Mouse (Mus musculus) mouse embryonic stem cell (cell line): ENCODE results near the gene Bmx.

Source experiments
- in situ Hi-C, 2 experiments: fragments of 300-500 bp; cut with MboI; formaldehyde crosslinking; loops; 1 replicate in 1 of 2; 3 replicates in 1 of 2; pipeline ENCODE4 v1.14.3; 2019 to 2020; ENCODE audit warnings: low sequenced_read_pairs in 2 of 2, low pct_unique_long_range_greater_than_20kb in 1 of 2, mixed read lengths in 1 of 2; ENCODE audit not compliant: unreplicated experiment in 1 of 2

The Bmx gene

DNA sequence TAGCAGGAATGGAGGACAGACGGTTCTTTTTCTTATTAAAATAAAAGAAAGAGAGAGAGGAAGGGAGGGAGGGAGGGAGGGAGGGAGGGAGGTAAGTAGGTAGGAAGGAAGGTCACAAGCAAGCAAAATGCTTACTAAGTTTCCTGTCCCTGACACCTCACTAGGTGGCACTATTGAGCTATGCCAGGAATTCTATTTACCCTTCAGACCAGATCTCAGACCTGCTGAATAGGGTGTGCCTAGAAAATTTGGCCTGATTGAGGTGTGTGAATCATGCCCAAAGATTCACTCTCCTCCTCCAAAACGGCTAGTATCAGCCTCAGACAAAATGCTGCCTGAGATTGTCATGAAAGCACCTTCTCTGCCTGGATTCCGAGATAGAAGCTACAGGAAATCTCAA lies 74.1 kb downstream of the Bmx start:
- in situ Hi-C loops = loop anchor here (5.0 to 10.0 kb wide), 3 partner anchors 101 to 261 kb away; no protein-coding TSS in a partner anchor

DNA sequence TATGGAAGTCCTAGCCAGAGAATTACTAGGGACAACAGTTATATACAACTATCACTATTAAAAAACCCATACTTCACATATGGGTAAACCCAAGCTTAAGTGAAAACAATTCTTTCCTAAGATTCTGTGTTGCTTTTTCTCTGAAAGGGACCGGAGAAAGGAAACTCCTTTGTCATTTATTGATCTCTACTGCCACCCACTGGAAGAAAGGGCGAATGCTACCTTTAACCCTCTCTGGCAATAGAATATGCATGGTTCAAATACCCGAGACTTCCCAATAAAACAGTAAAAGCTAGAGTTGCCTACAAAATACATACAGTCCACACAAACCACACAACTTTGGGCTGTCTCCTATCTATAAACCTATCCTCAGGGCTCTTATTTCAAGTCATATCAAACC lies 78.2 kb downstream of the Bmx start:
- in situ Hi-C loops = loop anchor here (5.0 to 10.0 kb wide), 3 partner anchors 105 to 265 kb away; no protein-coding TSS in a partner anchor

DNA sequence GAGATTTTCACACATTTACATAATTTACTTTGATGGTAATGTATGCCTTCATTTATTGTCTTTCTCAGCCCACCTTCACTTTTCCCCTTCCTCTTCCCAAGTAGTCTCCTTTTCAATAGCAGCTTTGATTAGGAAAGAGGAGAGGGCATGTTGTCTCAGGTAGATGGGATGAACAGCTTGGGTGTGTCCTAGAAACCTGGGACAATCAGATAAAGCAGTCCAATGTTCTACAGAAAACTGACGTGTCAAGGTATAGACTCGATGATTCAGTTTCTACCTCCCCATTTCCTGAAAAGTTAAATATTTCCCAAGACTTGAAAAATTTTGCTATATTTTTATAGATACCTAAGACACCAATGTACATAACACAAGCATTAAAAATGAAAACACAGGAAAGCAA lies 79.1 kb downstream of the Bmx start:
- in situ Hi-C loops = no loop called here

DNA sequence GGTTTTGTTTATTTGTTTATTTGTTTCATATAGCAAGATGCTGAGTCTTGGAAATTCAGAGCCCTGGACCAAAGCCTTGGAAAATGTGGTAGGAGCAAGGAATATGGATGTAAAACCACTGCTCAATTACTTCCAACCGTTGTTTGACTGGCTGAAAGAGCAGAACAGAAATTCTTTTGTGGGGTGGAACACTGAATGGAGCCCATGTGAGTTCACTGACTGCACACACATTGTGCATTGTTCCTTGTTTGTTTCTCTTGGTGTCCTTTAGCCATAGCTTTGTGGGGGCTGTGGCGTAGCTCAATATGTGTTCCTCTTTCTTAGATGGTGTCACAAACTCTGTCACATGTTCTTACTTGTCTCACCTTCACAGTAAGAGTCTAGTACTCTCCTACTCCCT lies 82.2 kb downstream of the Bmx start:
- in situ Hi-C loops = no loop called here

DNA sequence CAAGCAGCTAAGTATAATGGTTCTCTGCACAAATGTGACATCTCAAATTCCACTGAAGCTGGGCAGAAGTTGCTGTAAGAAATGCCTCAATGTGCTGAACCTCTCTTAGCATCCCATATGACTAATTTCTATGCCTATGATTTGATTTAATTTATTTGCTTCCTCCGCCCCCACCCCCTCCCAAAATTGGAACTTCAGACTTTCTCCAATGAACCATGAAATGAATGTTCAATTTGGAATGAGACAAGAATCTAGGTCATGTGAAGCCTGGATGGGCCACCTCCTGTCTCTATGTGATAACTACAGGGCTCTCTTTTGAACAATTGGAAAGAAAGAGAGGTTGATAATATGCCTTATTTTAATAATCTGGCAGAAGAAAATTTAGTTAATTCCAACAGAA lies 82.7 kb downstream of the Bmx start:
- in situ Hi-C loops = no loop called here

DNA sequence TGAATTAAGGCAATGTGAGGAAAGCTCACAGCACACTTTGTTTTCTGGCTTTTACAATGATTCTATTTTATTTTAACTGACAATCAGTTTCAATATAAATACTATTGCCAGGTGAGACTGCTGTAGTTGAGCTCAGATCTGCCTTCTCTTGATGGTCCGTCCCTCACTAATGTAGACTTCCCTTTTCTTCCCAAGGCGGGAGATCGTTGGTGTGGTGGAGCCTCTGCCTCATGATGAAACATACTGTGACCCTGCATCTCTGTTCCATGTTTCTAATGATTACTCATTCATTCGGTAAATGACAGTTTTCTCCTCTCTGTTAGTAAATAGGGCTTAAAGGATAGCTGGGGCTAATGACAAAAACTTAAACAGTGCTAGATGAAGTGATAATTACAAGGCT lies 84.1 kb downstream of the Bmx start:
- in situ Hi-C loops = no loop called here

DNA sequence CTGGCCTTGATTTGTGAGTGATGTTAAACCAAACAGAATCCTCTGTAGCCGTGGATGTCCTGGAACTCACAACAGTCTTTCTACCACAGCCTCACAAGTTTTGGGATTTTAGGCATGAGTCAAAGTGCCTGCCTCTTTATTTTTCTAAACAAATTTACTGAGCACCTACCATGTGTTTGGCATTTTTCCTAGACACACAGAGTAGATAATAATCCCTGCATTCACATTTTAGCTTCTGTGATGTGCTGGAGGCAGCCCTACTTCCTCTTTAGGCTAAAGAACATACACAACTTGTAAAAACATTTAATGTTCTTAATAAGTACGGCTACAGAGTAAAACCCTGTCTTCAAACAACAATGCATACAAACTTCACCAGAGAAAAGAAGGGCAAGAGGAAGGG lies 87.0 kb downstream of the Bmx start:
- in situ Hi-C loops = no loop called here

DNA sequence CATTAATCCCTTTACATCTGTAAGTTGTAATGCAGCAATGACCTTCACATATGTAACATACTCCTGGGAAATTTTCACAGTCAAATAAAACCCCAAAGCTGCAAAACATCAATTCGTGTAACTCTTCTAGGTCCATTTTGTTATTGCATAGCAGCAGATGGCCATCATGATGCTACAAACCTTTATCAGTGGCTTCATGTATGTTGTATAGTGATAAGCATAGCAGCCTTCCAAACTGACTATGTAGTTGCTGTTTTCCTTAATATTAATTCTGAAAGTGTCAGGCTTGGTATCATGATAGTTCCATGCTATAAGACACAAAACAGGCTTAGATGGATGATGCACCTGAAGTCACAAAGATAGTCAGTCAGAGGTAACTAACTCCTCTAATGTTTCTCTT lies 93.3 kb downstream of the Bmx start:
- in situ Hi-C loops = no loop called here

DNA sequence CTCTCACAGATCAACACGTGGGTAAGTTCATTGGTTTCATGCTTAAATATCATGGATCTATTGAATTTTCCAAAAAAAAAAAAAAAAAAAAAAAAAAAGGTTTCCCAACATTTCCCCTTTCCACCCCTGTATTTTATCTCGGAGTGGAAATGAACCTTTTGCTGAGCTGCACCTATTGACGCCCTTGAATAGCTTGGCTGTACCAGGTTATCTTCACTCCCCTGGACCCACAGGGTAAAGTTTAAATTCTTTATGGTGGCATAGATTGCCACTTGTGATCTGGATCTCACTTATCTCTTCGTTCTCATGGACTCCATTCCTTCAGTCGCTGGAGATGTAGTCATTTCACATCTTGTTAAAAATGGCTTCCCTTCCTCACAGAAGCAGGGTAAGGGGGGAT lies 103.4 kb downstream of the Bmx start:
- in situ Hi-C loops = no loop called here

DNA sequence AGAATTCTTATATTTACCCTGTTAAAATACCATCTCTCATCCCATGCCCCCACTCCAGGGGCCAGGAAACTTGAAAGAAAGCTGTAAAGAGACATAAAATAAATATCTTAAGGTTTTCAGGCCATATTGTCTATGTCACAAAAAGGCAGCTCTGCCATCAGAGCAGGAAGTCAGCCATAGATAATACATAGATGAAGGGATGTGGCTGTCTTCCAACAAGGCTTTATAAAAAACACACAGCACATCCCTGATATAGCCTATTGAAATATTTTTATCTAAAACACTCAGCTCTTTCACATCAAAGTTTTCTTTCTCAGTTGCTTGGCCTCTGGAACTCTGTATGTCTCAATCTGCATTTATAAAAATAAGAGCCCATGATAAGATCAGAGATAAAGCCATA lies 104.4 kb downstream of the Bmx start:
- in situ Hi-C loops = no loop called here

DNA sequence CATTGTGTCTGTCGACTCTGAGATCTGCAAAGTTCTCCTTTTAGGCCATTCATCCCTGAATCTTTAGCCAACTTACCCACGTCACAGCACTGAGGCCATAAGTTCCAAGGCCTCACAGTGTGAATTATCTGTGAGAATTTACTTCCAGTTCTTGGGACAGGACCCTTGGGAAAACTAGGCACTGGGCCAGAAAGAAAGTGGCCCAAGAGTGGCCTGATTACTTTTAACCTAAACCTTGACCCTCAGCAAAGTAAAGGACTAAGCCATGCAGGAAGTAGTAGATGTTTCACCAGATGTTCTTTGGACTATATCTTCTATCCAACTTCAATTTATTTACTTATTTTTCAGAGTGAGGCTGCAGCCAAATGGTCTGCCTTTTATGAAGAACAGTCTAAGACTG lies 105.3 kb downstream of the Bmx start:
- in situ Hi-C loops = no loop called here

DNA sequence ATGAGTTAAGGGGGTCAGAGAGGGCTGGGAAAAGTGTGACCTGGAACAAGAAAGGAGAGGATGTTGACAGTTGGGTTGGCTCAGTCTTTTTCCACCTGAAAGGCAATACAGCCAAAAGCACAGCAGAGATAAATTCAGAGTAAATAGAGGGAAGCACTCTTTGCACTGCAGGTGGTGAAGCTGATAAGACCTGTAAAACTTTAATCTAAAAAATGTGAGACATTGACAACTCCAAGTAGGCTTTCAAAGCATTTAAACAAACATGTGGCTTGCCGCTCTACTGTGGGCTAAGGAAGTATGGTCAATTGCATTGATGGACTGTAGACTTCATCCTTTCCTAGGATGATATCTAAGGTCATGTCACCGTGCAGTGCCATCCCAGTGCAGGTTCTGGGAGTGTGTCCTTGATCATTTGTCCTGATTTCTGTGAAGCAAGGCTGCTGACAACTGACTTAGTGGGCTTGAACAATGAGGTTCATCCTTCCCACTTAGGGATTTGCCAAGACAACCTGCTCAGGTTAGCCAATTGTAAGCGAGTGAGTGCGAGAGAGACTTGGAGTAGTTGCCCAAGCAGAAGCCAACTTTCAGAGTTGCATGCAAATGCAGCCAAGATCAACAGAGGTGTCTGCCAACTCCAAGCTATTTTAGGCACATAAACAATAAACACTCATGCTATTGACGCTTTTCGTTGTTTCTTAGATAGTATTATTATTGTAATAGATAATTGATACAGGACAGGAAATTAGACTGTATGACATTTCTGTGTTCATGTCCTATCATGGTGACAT lies 112.3 kb downstream of the Bmx start:
- in situ Hi-C loops = no loop called here
